Mouse (Mus musculus): Measurements from ENCODE around the gene Lrrc25. TPM values are rescaled to one million over a fixed set of nuclear protein-coding genes. Genes with fewer than 3 reads are reported as not detected.
A peak's percentile ranks its signal among the peaks of the same experiment; 100 is the strongest.

Lrrc25 gene
- polyA plus RNA-seq, 1 experiment, result 1.4 TPM

DNA sequence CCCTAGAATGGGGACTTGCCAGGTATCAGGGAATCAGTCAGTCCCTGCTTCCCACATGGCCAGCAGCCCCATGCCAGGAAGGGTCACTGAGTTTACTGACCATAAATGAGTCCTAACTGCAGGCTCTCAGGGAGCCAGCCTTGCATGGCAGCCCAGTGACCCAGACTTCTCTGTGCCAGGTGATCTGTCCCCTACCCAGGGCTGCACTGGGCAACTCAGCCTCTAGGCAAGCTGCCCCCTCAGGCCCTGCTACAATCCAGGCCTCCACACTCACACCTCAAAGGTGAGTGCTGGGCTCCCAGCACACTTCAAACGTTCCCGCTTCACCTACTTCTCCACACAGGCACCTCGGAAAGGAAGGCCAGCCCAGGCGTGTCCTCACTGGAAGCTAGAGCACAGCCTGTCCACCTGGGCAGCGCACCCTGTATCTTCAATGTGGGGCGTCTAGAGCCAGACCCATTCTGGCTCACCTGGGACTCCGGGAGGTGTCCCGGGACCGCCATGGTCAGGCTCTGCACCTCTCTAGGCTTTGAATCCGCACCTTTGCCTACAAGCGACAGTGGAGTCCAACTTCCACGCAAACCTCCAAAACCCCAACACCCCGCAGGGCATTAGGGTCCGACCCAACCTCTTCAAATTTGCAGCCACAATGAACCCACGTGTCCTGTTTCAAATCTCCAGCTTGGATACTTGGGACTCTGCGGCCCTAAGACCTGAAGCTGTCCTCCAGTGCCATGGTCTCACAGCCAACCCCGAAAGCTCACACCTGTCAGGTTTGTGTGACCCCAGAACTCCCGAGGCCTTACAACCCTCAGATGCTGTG lies 9.0 kb upstream of the Lrrc25 start:
- H3K4me1 ChIP-seq (ENCODE audit: control insufficient read depth, insufficient read depth, low read length), result peaks cover 6% of the 10 kb centered on the region
- TF ChIP-seq CTCF (IDR thresholded peaks at IDR 0.05; ENCODE audit: extremely low read depth, insufficient read depth, low read length), result no peak
- TF ChIP-seq POLR2A (IDR thresholded peaks at IDR 0.05; ENCODE audit: extremely low read depth, insufficient read depth, low read length), result no peak
- peak overlapping the region; percentile 92 for H3K4me3 ChIP-seq (ENCODE audit: insufficient read depth, low read length)
- no peak overlapping the region for H3K27ac ChIP-seq (ENCODE audit: insufficient read depth, low read length)

DNA sequence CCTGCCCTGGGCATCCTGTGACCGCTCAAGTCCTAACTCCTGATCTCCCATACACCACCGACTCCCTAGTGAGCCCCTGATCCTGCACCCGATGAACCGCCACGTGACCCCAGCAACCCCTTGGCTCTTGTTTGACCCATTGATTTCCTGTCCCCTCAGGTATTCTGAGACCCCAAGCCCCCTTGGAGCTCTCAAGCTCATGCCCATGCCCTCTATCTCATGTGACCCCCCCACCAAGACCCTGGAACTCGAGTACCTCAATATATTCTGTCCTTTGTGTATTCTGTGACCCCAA lies 8.4 kb upstream of the Lrrc25 start:
- peak overlapping the region; percentile 99 for H3K27ac ChIP-seq (ENCODE audit: insufficient read depth, low read length)
- H3K4me1 ChIP-seq (ENCODE audit: control insufficient read depth, insufficient read depth, low read length), result peaks cover 6% of the 10 kb centered on the region
- TF ChIP-seq POLR2A (IDR thresholded peaks at IDR 0.05; ENCODE audit: extremely low read depth, insufficient read depth, low read length) (no peak), CTCF (IDR thresholded peaks at IDR 0.05; ENCODE audit: extremely low read depth, insufficient read depth, low read length) (no peak)

DNA sequence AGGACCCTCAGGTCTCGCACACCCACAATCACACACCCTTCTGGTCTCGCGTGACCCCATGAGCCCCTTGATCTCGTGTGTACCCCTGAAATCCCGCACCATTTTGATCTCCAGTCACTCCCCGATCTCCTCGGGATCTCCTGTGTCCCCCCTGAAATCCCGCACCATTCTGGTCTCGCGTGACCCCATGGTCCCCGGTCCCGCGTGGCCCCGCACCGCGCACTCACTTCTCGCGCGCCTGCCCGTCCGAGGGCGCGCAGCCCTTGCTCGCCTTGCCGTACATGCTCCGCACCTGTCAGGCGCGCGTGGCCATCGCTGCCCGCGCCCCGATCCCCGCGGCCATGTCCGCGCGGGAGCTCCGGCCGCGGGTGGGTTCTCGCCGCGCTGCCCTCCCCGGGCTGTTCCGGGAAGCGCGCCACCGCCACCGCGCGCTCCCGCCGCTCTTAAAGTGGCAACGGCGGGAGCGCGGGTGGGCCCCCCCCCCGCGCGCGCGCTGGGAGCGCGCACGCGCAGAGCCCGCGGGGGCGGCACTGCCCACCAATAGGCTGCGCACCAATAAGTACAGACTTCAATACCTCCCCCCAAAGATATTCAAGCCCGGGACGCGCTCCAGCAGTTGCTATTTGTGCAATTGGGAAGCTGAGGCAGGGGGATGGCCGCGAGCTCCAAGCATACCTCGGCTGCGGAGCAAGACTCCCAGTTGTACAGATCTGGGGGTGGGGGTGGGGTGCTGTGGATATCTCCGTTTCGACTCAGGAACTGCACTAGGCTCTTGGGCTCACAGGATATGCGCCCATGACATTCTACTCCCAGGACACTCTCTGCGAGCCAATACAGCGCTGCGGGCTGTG lies 7.8 kb upstream of the Lrrc25 start:
- Histone ChIP-seq H3K4me3 (ENCODE audit: insufficient read depth, low read length) (peak overlapping the region; percentile 92), H3K4me1 (ENCODE audit: control insufficient read depth, insufficient read depth, low read length) (peaks cover 6% of the 10 kb centered on the region), H3K27ac (ENCODE audit: insufficient read depth, low read length) (peak overlapping the region; percentile 99)
- TF ChIP-seq CTCF (IDR thresholded peaks at IDR 0.05; ENCODE audit: extremely low read depth, insufficient read depth, low read length) (no peak), POLR2A (IDR thresholded peaks at IDR 0.05; ENCODE audit: extremely low read depth, insufficient read depth, low read length) (no peak)

More for the DNA sequence above, 8.4 kb upstream of the Lrrc25 start:
- H3K4me3 ChIP-seq (ENCODE audit: insufficient read depth, low read length), result peak overlapping the region; percentile 92

DNA sequence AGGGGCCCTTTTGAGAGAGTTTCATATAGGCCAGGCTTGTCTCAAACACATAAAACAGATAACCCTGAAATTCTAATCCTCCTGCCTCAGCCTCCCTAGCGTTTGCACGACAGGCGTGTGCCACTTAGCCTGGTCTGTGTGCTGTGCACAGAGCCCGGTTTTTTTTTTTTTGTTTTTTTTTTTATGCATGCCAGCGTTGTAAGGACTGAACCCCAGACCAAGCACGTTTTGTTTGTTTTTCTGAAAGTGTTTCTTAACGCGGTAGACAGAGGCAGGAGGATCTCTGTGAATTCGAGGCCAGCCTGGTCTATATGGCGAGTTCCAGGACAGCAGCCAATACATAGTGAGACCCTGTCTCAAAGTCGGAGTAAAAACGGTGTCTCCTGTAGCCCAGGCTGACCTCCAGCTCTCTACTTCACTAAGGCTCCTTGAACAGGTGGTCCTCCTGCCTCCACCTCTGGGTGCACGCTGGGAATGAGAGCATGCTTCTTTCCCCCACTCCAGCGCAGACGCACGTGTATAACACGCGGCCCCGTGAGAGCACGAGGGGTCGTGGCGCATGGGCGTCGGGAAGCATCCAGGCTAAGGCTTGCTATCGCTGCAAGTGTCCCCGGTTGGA lies 7.1 kb upstream of the Lrrc25 start, which contains the start of gene Ssbp4:
Gene Ssbp4, minus strand, starts transcription at position 124 of the 619 bp plus-strand sequence.
- Histone ChIP-seq H3K4me1 (ENCODE audit: control insufficient read depth, insufficient read depth, low read length) (peaks cover 6% of the 10 kb centered on the region), H3K4me3 (ENCODE audit: insufficient read depth, low read length) (peak within 1 kb of the TSS; percentile 92), H3K27ac (ENCODE audit: insufficient read depth, low read length) (peak within 1 kb of the TSS; percentile 99)
- TF ChIP-seq CTCF (IDR thresholded peaks at IDR 0.05; ENCODE audit: extremely low read depth, insufficient read depth, low read length), result no peak
- TF ChIP-seq POLR2A (IDR thresholded peaks at IDR 0.05; ENCODE audit: extremely low read depth, insufficient read depth, low read length), result no peak

DNA sequence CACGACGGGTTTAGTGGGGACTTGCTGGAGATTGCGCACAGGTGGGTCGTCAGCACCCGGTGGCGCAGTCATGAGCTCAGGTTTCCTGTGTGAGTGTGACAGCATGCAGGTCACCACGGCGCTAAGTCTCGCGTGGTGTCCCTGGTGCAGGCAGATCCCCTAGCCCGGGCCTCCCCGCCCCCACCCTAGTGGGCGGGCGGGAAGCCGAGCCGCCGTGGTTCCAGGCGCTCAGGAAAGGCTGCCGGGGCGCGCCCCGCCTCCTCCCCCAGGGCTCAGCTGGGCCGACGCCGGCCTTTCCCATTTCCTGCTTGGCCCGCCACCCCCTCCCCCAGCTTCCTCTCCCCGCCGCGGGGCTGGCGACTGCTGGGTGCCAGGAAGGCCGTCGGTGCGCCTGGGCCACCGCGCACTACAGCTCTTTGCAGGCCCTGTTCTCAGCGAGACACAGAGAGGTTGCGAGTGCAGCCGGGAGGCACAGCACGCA lies 6.5 kb upstream of the Lrrc25 start:
- peak overlapping the region; percentile 21 for H3K4me3 ChIP-seq (ENCODE audit: insufficient read depth, low read length)
- peak overlapping the region; percentile 91 for H3K27ac ChIP-seq (ENCODE audit: insufficient read depth, low read length)
- peaks cover 6% of the 10 kb centered on the region for H3K4me1 ChIP-seq (ENCODE audit: control insufficient read depth, insufficient read depth, low read length)
- TF ChIP-seq CTCF (IDR thresholded peaks at IDR 0.05; ENCODE audit: extremely low read depth, insufficient read depth, low read length), result no peak
- peak; percentile 24; the same call in 1 of the 2 replicates for TF ChIP-seq POLR2A (IDR thresholded peaks at IDR 0.05; ENCODE audit: extremely low read depth, insufficient read depth, low read length)

DNA sequence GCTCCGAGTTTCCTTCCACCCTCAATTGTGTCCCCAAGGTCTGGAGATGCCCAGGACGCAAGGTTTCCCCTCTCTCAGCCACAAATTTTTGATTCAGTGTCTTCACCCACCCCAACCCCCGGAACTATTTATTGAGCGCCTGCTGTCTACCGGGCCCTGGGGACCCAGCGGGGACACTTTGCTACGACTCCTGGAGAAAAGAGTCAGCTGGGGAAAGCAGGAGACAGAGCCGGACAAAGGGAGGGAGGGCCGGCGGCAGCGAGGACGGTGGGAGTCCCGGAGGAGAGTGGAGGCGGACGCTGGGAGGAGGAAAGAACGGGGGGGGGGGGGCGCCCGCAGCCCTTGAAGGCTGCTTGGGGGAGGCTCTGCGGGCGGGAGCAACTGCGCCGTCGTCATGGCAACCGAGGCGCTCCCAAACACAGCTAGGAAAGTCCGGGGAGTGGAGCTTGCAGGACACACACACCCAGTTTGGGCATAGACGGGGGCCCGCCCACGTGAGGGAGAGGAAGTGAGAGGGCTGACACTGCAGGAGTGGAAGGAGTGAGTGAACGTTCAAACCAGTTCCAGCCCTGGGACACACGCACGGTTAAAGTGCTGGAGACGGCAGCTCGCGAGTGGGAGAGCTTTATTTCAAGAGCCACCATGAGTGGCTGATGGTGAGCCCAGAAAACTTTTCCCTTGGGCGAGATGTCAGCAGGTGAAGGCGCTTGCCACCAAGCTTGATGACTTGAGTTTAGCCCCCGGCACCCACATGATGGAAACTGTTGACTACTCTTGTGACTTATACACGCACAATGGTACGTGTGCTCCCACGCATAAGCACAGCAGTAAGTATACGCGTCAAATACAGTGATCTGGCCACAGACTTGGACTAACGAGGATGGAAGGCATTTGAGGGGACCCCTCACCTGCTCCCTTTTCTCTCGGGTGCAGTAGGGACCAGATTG lies 5.8 kb upstream of the Lrrc25 start:
- Histone ChIP-seq H3K27ac (ENCODE audit: insufficient read depth, low read length) (peak overlapping the region; percentile 91), H3K4me3 (ENCODE audit: insufficient read depth, low read length) (peak overlapping the region; percentile 21), H3K4me1 (ENCODE audit: control insufficient read depth, insufficient read depth, low read length) (peaks cover 6% of the 10 kb centered on the region)
- TF ChIP-seq POLR2A (IDR thresholded peaks at IDR 0.05; ENCODE audit: extremely low read depth, insufficient read depth, low read length), result 0 out of 2 replicates have a peak, but pooled peaks have one; percentile 25
- no peak for TF ChIP-seq CTCF (IDR thresholded peaks at IDR 0.05; ENCODE audit: extremely low read depth, insufficient read depth, low read length)

DNA sequence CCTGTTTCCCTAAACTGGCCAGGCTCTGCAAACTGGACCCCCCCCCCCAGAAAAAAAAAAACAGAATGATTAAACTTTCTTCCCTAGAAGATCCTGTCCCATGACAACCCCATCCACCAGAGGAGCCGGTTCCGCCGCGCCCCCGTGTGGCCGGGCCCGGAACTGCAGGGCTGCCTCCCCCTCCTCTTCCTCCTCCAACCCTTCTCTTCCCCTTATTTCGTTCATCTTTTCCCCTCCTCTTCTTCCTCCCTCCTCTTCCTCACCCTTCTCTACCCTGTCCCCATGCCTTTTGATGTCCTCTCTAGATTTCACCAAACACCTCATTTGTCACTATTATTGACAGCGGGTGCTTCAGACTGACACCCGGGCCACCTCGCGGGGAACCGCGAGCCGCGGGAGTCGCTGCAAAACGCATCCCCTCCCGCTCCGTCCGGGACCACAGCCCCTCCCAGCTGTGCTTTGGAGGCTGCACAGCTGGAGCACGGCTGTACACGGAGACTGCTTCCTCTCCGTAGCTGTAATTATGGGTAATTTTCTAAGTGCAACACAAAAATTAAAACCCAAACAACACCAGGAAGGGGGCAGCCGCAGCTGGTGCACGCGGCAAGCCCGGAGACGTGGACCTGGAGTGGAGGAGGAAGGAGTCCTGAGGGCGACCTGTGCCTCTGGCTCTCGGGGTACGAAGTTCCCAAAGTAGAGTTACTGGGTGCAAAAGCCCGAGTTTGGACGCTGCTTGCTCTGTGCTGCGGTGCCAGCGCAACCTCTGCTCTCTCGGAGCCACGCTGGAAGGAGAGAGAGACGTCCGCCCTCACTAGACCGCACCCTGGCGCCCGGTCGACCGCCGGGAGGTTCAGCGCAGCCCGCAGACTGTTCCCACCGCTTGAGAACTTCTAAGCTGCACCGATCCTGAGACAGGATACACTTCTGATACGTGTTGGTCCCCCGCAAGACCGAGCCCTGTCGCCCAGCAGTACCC lies 4.9 kb upstream of the Lrrc25 start:
- TF ChIP-seq CTCF (IDR thresholded peaks at IDR 0.05; ENCODE audit: extremely low read depth, insufficient read depth, low read length) (peak; percentile 61), POLR2A (IDR thresholded peaks at IDR 0.05; ENCODE audit: extremely low read depth, insufficient read depth, low read length) (no peak)
- peaks cover 6% of the 10 kb centered on the region for H3K4me1 ChIP-seq (ENCODE audit: control insufficient read depth, insufficient read depth, low read length)
- H3K27ac ChIP-seq (ENCODE audit: insufficient read depth, low read length), result peak overlapping the region; percentile 83
- H3K4me3 ChIP-seq (ENCODE audit: insufficient read depth, low read length), result peak overlapping the region; percentile 12

All from cortical plate, adult 2 months (tissue).